Mouse (Mus musculus): Measurements from ENCODE around the gene Dock8.

Gene Dock8

DNA sequence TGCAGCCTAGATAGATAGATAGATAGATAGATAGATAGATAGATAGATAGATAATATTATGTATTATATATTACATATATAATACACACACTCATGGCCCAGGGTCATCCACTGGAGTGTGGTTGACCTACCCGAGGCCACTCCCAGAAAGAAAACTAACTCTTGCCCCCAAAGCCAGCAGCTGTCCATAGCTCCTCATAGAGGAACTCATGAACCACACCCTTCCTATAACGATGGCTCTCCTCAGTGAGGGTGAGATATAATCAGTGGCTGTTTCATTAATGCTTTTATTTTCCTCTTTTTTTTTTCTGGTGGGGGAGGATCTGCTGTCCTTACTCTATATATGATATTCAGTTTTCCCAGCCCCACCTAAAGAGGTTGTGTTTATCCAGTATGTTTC is 134.6 kb downstream of the Dock8 start:
- no peak for DNase-seq

- DNase-seq = peak; percentile 56
Observed at GRCm38 (mm10) chr19:25136171-25136570, 136.8 kb downstream of the Dock8 start.

DNA sequence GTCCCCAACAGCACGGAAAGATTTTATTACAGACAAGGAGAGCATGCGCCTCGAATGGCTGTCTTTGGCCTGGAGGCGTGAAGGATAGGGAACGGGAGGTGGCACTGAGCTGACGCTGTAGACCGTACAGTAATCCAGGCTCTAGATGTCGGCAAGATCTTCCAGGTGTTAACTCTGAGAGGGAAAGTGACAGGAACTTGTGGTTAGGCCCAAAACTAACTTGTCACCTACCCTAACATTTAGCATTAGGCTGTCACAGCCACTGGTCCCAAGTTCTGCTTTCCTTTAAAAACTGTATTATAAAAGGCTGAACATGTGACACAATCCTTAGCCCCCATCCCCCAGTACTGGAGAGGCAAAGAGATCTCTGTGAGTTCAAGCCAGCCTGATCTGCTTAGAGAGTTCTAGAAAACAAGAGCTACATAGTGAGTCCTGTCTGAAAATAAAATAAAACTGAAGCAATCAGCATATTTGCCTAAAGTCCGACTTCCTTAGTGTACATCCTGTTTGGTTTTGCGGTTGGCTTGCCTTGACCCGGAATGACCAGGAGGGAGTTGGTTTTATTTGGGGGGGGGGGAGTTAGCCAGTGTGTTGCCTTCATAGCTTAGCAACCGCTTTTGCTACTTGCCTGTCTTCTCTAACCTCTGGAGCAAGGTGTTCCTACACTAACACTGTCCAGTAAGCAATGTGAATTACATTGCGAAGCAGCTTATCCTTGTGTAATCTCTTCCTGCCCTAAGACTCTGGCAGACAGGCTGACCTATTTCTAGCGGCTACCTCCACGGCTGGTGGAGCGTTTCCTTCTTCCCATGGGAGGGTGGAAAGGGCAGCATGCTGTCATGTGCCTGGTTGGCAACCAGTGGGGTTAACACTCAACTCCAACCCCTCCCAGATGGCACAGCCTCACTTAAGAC is 138.8 kb downstream of the Dock8 start:
- DNase-seq = peak; percentile 95

DNA sequence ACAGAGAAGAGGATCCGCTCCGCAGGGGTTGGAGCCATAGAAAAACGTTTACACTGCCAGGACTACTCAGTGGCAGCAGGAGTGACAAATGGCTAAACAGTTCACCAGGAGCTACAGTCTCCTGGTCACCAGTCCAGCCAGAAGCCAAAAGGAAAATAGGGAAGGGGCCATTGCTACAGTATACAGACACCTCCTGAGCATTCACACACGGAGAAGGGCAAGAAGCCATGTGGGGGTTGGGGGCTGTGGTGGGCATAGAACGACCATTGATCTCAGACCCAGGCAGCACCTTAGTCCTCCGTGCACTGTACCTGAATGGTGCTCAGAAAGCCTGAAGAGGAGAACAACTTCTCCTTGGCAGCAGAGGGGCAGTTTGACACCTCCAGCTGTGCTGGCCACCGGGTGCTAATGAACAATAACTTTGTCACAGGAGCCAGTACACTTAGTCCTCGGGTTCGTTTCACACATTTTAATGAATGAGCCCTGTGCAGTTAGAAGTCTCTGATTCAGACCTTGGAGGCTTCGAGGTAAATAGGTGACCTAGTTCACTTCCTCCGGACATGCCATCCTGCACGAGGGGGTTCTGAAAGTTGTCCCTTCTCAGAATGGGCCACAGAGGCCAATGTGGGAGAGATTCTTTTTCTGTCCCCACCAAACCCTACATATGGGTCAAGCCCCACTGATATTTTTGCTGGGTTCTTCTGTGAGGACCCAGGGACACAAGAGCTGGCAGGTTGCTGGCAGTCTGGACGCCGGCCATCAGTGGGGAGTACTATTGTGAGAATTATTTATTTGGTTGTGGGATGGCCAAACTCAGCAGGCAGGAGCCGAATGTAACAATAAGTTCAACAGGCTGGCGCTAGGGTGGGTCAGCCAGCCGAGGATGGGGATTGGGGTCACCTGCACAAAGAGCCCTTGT is 145.0 kb downstream of the Dock8 start:
- peak; percentile 76 for DNase-seq

DNA sequence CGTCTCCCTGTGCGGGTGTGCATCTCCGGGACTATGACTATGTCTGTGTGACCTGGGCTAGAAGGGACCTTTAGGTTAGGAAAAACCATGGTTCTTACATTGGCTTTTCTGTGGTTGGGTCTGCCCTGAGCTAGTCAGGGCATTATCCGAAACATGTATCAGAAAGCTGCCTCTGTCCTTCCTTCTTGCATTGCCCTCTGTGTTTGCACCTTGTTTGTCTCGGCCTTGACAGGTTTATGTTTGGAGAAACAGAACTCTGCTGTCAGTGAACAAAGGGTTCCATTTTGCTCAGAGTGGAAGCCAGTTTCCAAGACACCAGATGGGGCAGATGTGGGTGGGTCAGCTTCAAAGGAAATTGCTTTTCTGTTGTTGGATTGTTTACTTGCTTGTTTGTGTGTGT is 145.8 kb downstream of the Dock8 start:
- peak; percentile 74 for DNase-seq

DNA sequence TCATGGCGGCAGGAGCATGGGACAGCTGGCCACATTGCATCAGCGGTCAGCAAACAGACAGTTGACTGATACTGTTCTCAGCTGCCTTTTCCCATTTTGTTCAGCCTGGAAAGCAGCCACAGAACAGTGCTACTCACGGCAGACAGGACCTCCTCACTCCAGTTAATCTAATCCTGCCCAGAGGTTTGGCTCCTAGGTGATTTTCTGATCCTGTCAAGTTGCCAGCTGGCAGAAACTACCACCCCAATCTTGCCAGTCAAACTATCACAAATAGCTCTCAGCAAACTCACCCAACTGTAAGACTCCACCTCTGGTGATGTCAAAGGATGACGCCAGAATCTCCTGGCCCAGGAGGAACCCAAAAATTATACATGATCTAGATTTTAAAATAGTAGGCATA is 146.8 kb downstream of the Dock8 start:
- DNase-seq = peak; percentile 86

DNA sequence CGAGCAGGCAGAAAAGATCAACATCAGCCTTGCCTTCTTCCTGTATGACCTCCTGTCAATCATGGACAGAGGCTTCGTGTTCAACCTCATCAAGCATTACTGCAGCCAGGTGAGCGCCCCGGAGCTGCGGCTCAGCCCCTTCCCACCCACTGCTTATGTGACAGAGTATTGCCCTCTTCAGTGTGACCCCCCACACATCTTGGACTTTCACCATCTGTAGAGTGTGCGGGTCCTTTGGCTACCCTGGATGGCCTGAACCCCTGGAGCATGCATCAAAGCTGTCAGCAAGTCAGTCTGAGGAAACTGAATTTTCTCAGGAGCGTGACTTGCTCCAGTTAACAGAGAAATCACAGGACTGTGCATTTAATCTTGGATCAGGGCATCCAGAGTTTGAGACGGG is 150.5 kb downstream of the Dock8 start:
- peak; percentile 71 for DNase-seq

GRCm38 (mm10) chr19:25154506-25155178 is 155.3 kb downstream of the Dock8 start:
- no peak for DNase-seq

GRCm38 (mm10) chr19:25155250-25155649 is 155.9 kb downstream of the Dock8 start:
- DNase-seq = peak; percentile 94

DNA sequence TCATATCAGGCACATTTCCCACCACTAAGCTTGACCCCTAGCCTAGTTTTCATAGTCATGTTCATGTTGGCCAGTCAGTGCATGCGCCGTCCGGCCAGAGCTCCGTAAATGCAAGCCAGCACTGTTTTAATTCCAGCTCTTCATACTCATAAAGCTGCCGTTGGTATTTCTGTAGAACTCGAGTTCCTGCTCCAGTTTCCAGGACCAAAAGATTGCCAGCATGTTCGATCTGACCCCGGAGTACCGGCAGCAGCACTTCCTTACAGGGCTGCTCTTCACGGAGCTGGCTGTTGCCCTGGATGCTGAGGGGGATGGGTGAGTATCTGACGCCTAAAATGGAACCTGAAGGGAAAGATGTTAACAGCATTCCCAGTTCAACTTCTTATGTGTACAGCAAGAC is 156.4 kb downstream of the Dock8 start:
- DNase-seq = peak; percentile 87

GRCm38 (mm10) chr19:25162270-25162669 is 162.9 kb downstream of the Dock8 start:
- DNase-seq = peak; percentile 64

GRCm38 (mm10) chr19:25163426-25163825 is 164.1 kb downstream of the Dock8 start:
- peak; percentile 54 for DNase-seq

DNA sequence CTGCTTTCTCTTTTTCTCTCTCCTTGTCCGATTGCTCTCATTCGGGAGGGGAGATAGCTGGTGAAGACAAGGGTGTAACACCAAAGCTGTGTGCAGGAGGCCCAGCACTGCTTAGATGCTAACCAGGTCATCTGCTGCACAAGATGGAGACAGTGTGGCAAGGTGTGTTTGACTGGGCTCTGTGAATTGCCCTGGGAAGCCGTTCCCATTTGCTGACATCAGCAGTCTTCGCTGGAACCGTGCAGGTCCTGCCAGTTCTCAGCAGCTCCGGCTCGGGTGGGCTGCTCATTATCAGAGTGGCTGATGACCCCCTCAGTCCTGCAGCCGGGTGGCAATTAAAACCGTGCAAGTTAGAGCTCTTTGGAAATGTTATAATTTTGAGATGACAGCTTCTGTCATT is 167.1 kb downstream of the Dock8 start:
- peak; percentile 42 for DNase-seq

- DNase-seq = peak; percentile 84
Observed at GRCm38 (mm10) chr19:25171395-25171794, 172.1 kb downstream of the Dock8 start.

- DNase-seq = peak; percentile 70
Observed at GRCm38 (mm10) chr19:25176746-25177145, 177.4 kb downstream of the Dock8 start.

DNA sequence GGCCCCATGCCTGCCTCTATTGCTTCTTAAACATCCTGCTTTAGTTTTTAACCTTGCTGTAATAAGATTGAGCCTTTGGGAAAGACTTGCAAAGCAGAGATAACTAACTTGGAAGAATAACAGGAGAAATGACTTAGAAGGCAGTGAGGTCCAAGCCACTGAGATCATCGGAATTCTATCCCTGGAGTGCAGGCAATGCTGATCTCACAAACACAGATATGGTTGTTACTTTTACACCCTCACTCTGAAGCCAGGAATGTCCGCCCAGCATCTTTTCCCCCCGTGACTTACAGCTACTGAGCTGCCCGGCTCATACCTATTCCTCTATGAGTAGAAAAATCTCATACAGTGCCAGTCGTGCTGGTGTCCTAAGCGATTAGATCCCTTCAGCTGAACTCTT is 180.7 kb downstream of the Dock8 start:
- peak; percentile 94 for DNase-seq

DNA sequence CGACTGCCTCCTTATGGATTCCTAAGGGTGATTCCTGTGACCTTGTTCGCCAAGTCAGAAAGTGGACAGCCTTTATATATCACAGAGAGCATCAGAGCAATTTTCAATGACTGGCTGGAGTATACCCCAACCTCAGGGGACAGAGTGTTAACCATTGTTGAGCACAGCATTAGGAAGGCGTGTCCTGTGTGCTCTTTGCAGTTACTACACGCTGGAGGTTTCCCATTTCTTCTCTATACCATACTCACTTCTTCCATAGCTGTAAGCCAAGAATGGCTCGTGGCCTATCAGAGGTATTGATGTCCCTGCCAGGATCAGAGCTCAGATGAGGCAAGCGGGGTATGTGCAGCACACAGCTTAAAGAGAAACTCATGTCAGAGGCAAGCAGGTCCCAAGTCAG is 181.2 kb downstream of the Dock8 start:
- no peak for DNase-seq

DNA sequence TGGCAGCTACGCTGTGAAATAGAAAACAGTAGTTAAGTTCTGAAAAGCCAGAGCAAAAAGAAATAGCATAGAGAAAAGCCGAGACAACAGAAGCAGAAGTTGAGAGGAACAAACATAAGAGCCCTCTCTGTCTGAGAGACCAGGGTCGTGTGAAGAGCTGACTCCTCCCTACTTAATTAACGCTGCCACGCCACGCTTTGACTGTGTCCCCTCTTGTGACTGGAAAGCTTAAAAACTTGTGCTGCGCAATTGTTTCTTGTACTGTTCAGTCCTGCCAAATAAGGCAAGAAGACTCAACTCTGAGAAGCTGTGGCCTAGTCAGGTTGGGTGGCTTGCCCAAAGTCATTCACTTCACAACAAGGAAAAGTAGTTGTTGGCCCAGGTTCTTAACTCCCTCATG is 184.7 kb downstream of the Dock8 start:
- no peak for DNase-seq

DNA sequence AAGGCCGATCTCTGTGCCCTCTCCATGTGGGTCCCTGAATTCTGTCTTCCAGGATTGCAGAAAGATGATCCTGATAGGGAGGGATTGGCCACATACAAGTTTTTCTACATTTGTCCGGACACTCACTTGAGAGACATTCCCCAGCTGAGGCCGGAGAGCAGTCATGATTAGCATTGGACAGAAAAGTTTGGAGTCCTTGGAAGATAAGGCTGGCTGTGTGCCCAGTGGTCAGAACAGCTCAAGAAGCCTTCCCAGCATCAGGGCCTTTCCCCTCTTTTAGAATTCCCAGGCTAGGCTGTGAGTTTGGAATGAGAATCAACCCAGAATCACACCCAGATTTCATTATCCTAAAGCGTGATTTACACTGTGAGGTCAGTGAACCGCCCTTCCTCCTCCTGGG is 187.0 kb downstream of the Dock8 start:
- DNase-seq = peak; percentile 94

DNA sequence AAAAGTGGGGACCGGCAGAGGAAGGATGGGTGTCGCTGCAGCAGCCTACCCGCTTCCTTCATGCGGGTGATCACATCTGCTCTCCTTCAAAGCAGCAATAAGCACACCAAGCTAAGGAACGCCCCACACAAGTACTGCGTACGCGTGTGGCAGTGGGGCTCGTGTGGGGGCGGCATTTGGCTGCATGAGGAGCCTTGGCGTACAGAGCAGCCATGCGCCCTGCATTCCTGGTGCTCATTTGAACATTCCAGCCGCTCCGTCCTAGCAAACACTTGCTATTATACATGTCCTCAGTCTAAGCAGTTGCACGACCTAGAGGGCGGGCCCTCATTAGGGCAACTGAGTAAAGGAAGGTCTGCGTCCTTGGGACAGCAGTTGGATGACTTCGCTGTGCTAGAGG is 188.3 kb downstream of the Dock8 start:
- DNase-seq = no peak

GRCm38 (mm10) chr19:25193751-25194150 is 194.4 kb downstream of the Dock8 start:
- DNase-seq = no peak

- DNase-seq = no peak
Observed at GRCm38 (mm10) chr19:25200081-25200860, 200.9 kb downstream of the Dock8 start.

Measured in heart, adult 11 months (tissue).